Mouse (Mus musculus): ENCODE results near the gene Tubb2b.

DNA sequence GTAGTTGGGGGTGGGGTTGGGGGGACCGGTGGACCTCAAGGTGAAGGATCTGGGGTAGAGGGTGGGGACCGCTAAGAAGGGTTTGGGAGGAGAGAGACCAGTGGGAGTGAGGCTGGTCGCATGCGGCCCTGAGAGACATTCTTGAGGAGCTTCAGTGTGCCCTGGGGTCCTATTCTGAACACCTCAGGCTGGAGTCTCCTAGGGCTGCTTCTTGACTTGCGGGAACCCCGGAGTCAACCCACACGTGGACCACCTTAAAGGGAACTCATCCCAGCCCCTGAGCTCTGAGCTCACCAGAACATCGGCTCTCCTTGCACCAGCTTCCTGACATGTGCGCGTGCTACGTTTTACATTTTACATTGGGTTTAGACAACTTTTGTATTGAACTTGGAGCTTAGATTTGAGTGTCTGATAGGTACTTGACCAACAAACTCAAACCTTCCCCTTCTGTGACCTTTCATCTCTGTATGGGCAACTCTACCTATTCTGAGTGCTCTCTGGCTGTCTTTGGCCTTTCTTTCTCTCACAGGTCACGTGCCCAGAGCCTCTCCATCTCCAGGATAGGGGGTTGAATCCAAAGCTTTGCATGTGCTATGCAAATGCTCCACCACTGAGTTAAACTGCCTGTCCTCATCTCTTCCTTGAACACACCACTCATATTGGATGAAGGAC is 33.2 kb upstream of the Tubb2b start:
- TF ChIP-seq CTCF (IDR thresholded peaks at IDR 0.05; ENCODE audit: low read depth) (no peak), EP300 (optimal IDR thresholded peaks at IDR 0.05) (no peak)

Data from stomach, postnatal 0 days (tissue).